Mouse (Mus musculus) stomach, embryonic 15.5 days (tissue): ENCODE results near the gene Sprr4. TPM values are rescaled to one million over a fixed set of nuclear protein-coding genes. Genes with fewer than 3 reads are reported as not detected.

ENCODE experiments used
- ATAC-seq: fragments of 200-750 bp; cut with Nextera tagmentation; 2 replicates; pipeline ENCODE4 v1.8.0; 2017; ENCODE audit warnings: low read depth, moderate number of reproducible peaks, moderate TSS enrichment; ENCODE audit not compliant: insufficient read depth, low FRiP score
- H3K27ac ChIP-seq: fragments of 300-500 bp; sonication (generic); 2 replicates; pipeline ENCODE4 v1.5.1; 2015; ENCODE audit warnings: mild to moderate bottlenecking, inconsistent platforms
- H3K27me3 ChIP-seq: fragments of 300-500 bp; sonication (generic); replicated peaks from 2 replicates; pipeline ENCODE4 v1.6.1; 2015; ENCODE audit warnings: inconsistent platforms
- H3K36me3 ChIP-seq: fragments of 300-500 bp; sonication (generic); 2 replicates; pipeline ENCODE4 v1.6.1; 2015; ENCODE audit warnings: inconsistent platforms
- H3K4me1 ChIP-seq: fragments of 300-500 bp; sonication (generic); 2 replicates; pipeline ENCODE4 v1.6.1; 2015; ENCODE audit warnings: inconsistent platforms
- H3K4me2 ChIP-seq: fragments of 300-500 bp; sonication (generic); 2 replicates; pipeline ENCODE4 v1.6.1; 2015; ENCODE audit warnings: mild to moderate bottlenecking, inconsistent platforms
- H3K4me3 ChIP-seq: fragments of 300-500 bp; sonication (generic); replicated peaks from 2 replicates; pipeline ENCODE4 v1.5.1; 2015; ENCODE audit warnings: inconsistent platforms
- H3K9ac ChIP-seq: fragments of 300-500 bp; sonication (generic); 2 replicates; pipeline ENCODE4 v1.6.1; 2015; ENCODE audit warnings: inconsistent platforms
- H3K9me3 ChIP-seq: fragments of 300-500 bp; sonication (generic); 2 replicates; pipeline ENCODE4 v1.6.1; 2016; ENCODE audit warnings: inconsistent platforms
- WGBS: fragments of 180-500 bp; shearing (Covaris S2); methylation state at CpG from one replicate; pipeline ENCODE4 v1.1.7; 2015; 5-methylcytosine and 5-hydroxymethylcytosine counted together
- polyA plus RNA-seq: library from polyadenylated mRNA; unstranded; fragments of >200 nt; fragmentation: Nextera tagmentation; extraction: Ambion mirVana; gene quantifications from 2 replicates; pipeline ENCODE4 v1.2.1, GENCODE M21; 2015

Sprr4 gene
- polyA plus RNA-seq, 1 experiment from 2014 or later: not detected

- H3K4me3 ChIP-seq: no peak within 1 kb of the TSS
- no peaks in the 10 kb centered on the region for H3K36me3 ChIP-seq
- H3K9ac ChIP-seq: no peak within 1 kb of the TSS
- WGBS: 62% methylated on average over 2 of the region's 2 CpGs
- H3K27ac ChIP-seq: no peak within 1 kb of the TSS
- H3K4me1 ChIP-seq: no peaks in the 10 kb centered on the region
- H3K9me3 ChIP-seq: no peaks in the 10 kb centered on the region
- no peak for ATAC-seq
- no peak within 1 kb of the TSS for H3K4me2 ChIP-seq
- no peaks in the 10 kb centered on the region for H3K27me3 ChIP-seq
These were observed 41.7 kb downstream of the Sprr4 start, which contains the start of gene Sprr3 for GRCm38 (mm10) chr3:92458620-92459019. Gene Sprr3 (minus strand): TSS chr3:92458720.

- Histone ChIP-seq H3K9me3 (no peaks in the 10 kb centered on the region), H3K4me1 (no peaks in the 10 kb centered on the region), H3K36me3 (no peaks in the 10 kb centered on the region), H3K27ac (no peak overlapping the region), H3K4me2 (no peak overlapping the region), H3K9ac (no peak overlapping the region), H3K27me3 (no peaks in the 10 kb centered on the region), H3K4me3 (no peak overlapping the region)
- no peak for ATAC-seq
- 83% methylated on average over 5 of the region's 5 CpGs for WGBS
These were observed 45.1 kb downstream of the Sprr4 start for GRCm38 (mm10) chr3:92455151-92455550.

Other genes starting within 250 kb of the Sprr4 start
- 44.5 and 82.4 TPM in 2 replicates for gene Sprr2a3, start 215.1 kb downstream of the Sprr4 start, polyA plus RNA-seq
- 0.23 TPM in 1 of 2 replicates, not detected in the other for gene Sprr2b, start 183.9 kb downstream of the Sprr4 start, polyA plus RNA-seq
- gene Sprr2d, start 161.4 kb downstream of the Sprr4 start, polyA plus RNA-seq: 0.68 TPM in 1 of 2 replicates, not detected in the other
- not detected in 2 replicates for gene Sprr2e, start 148.3 kb downstream of the Sprr4 start, polyA plus RNA-seq
- not detected in 2 replicates for gene Sprr2f, start 135.3 kb downstream of the Sprr4 start, polyA plus RNA-seq
- 0.21 TPM in 1 of 2 replicates, not detected in the other for gene Sprr2h, start 114.8 kb downstream of the Sprr4 start, polyA plus RNA-seq
- 0.60 TPM in 1 of 2 replicates, not detected in the other for gene Sprr2i, start 92.5 kb downstream of the Sprr4 start, polyA plus RNA-seq
- 1.2 TPM in 1 of 2 replicates, not detected in the other for gene Sprr2j-ps, start 82.4 kb downstream of the Sprr4 start, polyA plus RNA-seq
- gene Gm9774, start 71.1 kb downstream of the Sprr4 start, polyA plus RNA-seq: 7.3 and 25.4 TPM in 2 replicates
- 0.73 TPM in 1 of 2 replicates, not detected in the other for gene Sprr2k, start 67.9 kb downstream of the Sprr4 start, polyA plus RNA-seq
- gene Sprr1b, start 61.7 kb downstream of the Sprr4 start, polyA plus RNA-seq: 1.6 TPM in 1 of 2 replicates, not detected in the other
- gene Sprr3, start 41.8 kb downstream of the Sprr4 start, polyA plus RNA-seq: 30.3 and 125 TPM in 2 replicates
- 69.5 and 186 TPM in 2 replicates for gene Sprr1a, start 14.6 kb downstream of the Sprr4 start, polyA plus RNA-seq
- not detected in 2 replicates for gene 2310046K23Rik, start 34.0 kb upstream of the Sprr4 start, polyA plus RNA-seq
- 0.41 and 1.2 TPM in 2 replicates for gene Ivl, start 73.2 kb upstream of the Sprr4 start, polyA plus RNA-seq
- 0.67 TPM in 1 of 2 replicates, not detected in the other for gene Smcp, start 88.5 kb upstream of the Sprr4 start, polyA plus RNA-seq
- not detected in 2 replicates for gene 2210017I01Rik, start 107.0 kb upstream of the Sprr4 start, polyA plus RNA-seq
- not detected in 2 replicates for gene Lce6a, start 121.2 kb upstream of the Sprr4 start, polyA plus RNA-seq
- not detected in 2 replicates for gene Lce1a1, start 147.8 kb upstream of the Sprr4 start, polyA plus RNA-seq
- not detected in 2 replicates for gene Lce1b, start 156.4 kb upstream of the Sprr4 start, polyA plus RNA-seq
- gene Lce1a2, start 169.8 kb upstream of the Sprr4 start, polyA plus RNA-seq: not detected in 2 replicates
- not detected in 2 replicates for gene Lce1c, start 178.8 kb upstream of the Sprr4 start, polyA plus RNA-seq
- gene Lce1d, start 186.7 kb upstream of the Sprr4 start, polyA plus RNA-seq: not detected in 2 replicates
- not detected in 2 replicates for gene Lce1e, start 208.6 kb upstream of the Sprr4 start, polyA plus RNA-seq
- not detected in 2 replicates for gene Lce1f, start 219.9 kb upstream of the Sprr4 start, polyA plus RNA-seq
- not detected in 2 replicates for gene Gm38119, start 238.6 kb upstream of the Sprr4 start, polyA plus RNA-seq